Mouse (Mus musculus) midbrain, embryonic 16.5 days (tissue): ENCODE data around the gene Rhoc. TPM values are rescaled to one million over a fixed set of nuclear protein-coding genes. Genes with fewer than 3 reads are reported as not detected.

Source experiments
- polyA plus RNA-seq: library from polyadenylated mRNA; unstranded; fragments of >200 nt; fragmentation: Nextera tagmentation; extraction: Ambion mirVana; gene quantifications from 2 replicates; pipeline ENCODE4 v1.2.1, GENCODE M21; 2015

Rhoc gene
- polyA plus RNA-seq, 1 experiment from 2014 or later: 45.5 TPM

Other genes with a start within 250 kb of the Rhoc start
- 8.9 and 10.2 TPM in 2 replicates for gene Slc16a1, start 149.7 kb upstream of the Rhoc start, polyA plus RNA-seq
- gene Ppm1j, start 7.3 kb upstream of the Rhoc start, polyA plus RNA-seq: 0.98 and 1.1 TPM in 2 replicates
- 0.11 TPM in 1 of 2 replicates, not detected in the other for gene Fam19a3, start 6.5 kb upstream of the Rhoc start, polyA plus RNA-seq
- gene Mov10, start 30.2 kb downstream of the Rhoc start, polyA plus RNA-seq: 7.8 and 8.3 TPM in 2 replicates
- gene St7l, start 75.6 kb downstream of the Rhoc start, polyA plus RNA-seq: 37.6 and 38.3 TPM in 2 replicates
- gene Capza1, start 76.1 kb downstream of the Rhoc start, polyA plus RNA-seq: 149 and 162 TPM in 2 replicates
- 0.83 and 0.89 TPM in 2 replicates for gene Wnt2b, start 173.5 kb downstream of the Rhoc start, polyA plus RNA-seq